Mouse (Mus musculus) forebrain, embryonic 14.5 days (tissue): Measurements from ENCODE around the gene Col4a6. TPM values are rescaled to one million over a fixed set of nuclear protein-coding genes. Genes with fewer than 3 reads are reported as not detected.

Source experiments
- ATAC-seq: fragments of 200-750 bp; cut with Nextera tagmentation; 2 replicates; pipeline ENCODE4 v1.8.0; 2017; ENCODE audit warnings: mild to moderate bottlenecking, moderate library complexity
- DNase-seq: peaks from one replicate; pipeline ENCODE4 v3.0.0-alpha.2; 2015; ENCODE audit warnings: low spot score
- H3K27ac ChIP-seq: fragments of 300-500 bp; sonication (generic); 2 replicates; pipeline ENCODE4 v1.5.1; 2014; ENCODE audit warnings: low read depth, mild to moderate bottlenecking, control low read depth, low read length, moderate library complexity
- H3K27me3 ChIP-seq: fragments of 300-500 bp; sonication (generic); replicated peaks from 2 replicates; pipeline ENCODE4 v1.6.1; 2014; ENCODE audit warnings: low read length, control low read depth, mixed read lengths; ENCODE audit not compliant: control insufficient read depth, insufficient read depth
- H3K36me3 ChIP-seq: fragments of 300-500 bp; sonication (generic); 2 replicates; pipeline ENCODE4 v1.6.1; 2014; ENCODE audit warnings: low read length, control low read depth; ENCODE audit not compliant: control insufficient read depth, insufficient read depth
- H3K4me1 ChIP-seq: fragments of 300-500 bp; sonication (generic); 2 replicates; pipeline ENCODE4 v1.6.1; 2014; ENCODE audit warnings: antibody characterized with exemption, low read length, control low read depth; ENCODE audit not compliant: control insufficient read depth, insufficient read depth
- H3K4me2 ChIP-seq: fragments of 300-500 bp; sonication (generic); 2 replicates; pipeline ENCODE4 v1.6.1; 2014; ENCODE audit warnings: mild to moderate bottlenecking, control low read depth, low read length
- H3K4me3 ChIP-seq: fragments of 300-500 bp; sonication (generic); 2 replicates; pipeline ENCODE4 v1.5.1; 2014; ENCODE audit warnings: low read depth, low read length, control low read depth
- H3K9ac ChIP-seq: fragments of 300-500 bp; sonication (generic); 2 replicates; pipeline ENCODE4 v1.6.1; 2014; ENCODE audit warnings: mild to moderate bottlenecking, low read length, control low read depth, moderate library complexity
- H3K9me3 ChIP-seq: fragments of 300-500 bp; sonication (generic); replicated peaks from 2 replicates; pipeline ENCODE4 v1.6.1; 2016; ENCODE audit warnings: low read length, control low read depth, mixed read lengths; ENCODE audit not compliant: control insufficient read depth
- WGBS: fragments of 180-500 bp; shearing (Covaris S2); extraction: QIAGEN DNeasy Blood & Tissue Kit; methylation state at CpG from one replicate; pipeline ENCODE4 v1.1.7; 2014; 5-methylcytosine and 5-hydroxymethylcytosine counted together
- polyA plus RNA-seq: library from polyadenylated mRNA; unstranded; fragments of >200 nt; fragmentation: Nextera tagmentation; extraction: Ambion mirVana; gene quantifications from 2 replicates; pipeline ENCODE4 v1.2.1, GENCODE M21; 2014

Col4a6 gene
- polyA plus RNA-seq, 1 experiment from 2014 or later = 1.3 TPM

DNA sequence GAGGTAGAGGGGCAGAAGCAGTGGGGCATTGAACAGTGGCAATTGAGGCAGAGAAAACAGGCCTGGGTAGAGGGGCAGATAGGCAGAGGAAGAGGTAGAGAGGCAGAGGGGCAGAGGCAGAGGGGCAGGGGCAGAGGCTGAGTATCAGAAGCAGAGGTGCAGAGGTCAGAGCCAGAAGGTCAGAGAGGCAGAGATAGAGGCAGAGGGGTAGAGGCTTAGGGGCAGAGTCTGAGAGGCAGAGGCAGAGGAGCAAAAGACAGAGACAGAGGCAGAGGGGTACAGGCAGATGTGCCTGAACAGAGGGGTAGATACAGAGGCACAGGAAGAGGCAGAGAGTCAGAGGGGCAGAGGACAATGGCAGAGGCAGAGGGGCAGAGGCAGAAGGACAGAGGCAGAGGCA, 323.6 kb downstream of the Col4a6 start:
- DNase-seq = no peak
- H3K36me3 ChIP-seq = no peaks in the 10 kb centered on the region
- peak; percentile 20; the same call in 1 of the 2 replicates for ATAC-seq
- no peaks in the 10 kb centered on the region for H3K9me3 ChIP-seq
- no peak overlapping the region for H3K4me2 ChIP-seq
- H3K27me3 ChIP-seq = no peaks in the 10 kb centered on the region
- H3K27ac ChIP-seq = no peak overlapping the region
- no peak overlapping the region for H3K9ac ChIP-seq
- H3K4me1 ChIP-seq = no peaks in the 10 kb centered on the region
- no peak overlapping the region for H3K4me3 ChIP-seq

DNA sequence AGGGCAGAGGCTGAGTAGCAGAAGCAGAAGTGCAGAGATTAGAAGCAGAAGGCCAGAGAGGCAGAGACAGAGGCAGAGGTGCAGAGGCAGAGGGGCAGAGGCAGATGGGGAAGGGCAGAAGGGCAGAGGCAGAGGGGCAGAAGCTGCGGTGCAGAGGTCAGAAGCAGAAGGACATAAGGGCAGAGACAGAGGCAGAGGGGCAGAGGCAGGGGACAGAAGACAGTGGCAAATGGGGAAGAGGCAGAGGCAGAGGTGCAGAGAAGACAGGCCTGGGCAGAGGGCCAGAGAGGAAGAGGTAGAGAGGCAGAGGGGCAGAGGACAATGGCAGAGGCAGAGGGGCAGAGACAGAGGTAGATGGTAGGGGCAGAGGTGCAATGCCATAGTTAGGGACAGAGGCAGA, 324.2 kb downstream of the Col4a6 start:
- DNase-seq (no peak), ATAC-seq (no peak)
- Histone ChIP-seq H3K9ac (no peak overlapping the region), H3K4me2 (no peak overlapping the region), H3K4me1 (no peaks in the 10 kb centered on the region), H3K27me3 (no peaks in the 10 kb centered on the region), H3K9me3 (no peaks in the 10 kb centered on the region), H3K27ac (no peak overlapping the region), H3K36me3 (no peaks in the 10 kb centered on the region), H3K4me3 (no peak overlapping the region)
- WGBS = 93% methylated on average over 1 of the region's 1 CpGs

Other genes starting within 250 kb of the Col4a6 start
- gene Col4a5, start 1.3 kb upstream of the Col4a6 start, polyA plus RNA-seq = 6.9 and 7.3 TPM in 2 replicates